Mouse (Mus musculus) stomach, embryonic 14.5 days (tissue): ENCODE measurements around the gene Clec2i. TPM values are rescaled to one million over a fixed set of nuclear protein-coding genes. Genes with fewer than 3 reads are reported as not detected.
A peak's percentile ranks its signal among the peaks of the same experiment; 100 is the strongest.
"Not testable (repeated sequence)": the region's sequence is repeated elsewhere in the genome, so short reads cannot be mapped to it uniquely, and the experiment has no call there.

Experiments used
- ATAC-seq: fragments of 200-750 bp; cut with Nextera tagmentation; 2 replicates; pipeline ENCODE4 v1.8.0; 2017; ENCODE audit warnings: low read depth, moderate TSS enrichment; ENCODE audit not compliant: insufficient number of reproducible peaks, insufficient read depth, low FRiP score
- H3K27ac ChIP-seq: fragments of 300-500 bp; sonication (generic); 2 replicates; pipeline ENCODE4 v1.5.1; 2014; ENCODE audit warnings: mild to moderate bottlenecking, low read length, moderate library complexity, mixed read lengths
- H3K27me3 ChIP-seq: fragments of 300-500 bp; sonication (generic); 2 replicates; pipeline ENCODE4 v1.6.1; 2014; ENCODE audit warnings: low read length, control low read depth, mixed read lengths; ENCODE audit not compliant: control insufficient read depth, insufficient read depth
- H3K36me3 ChIP-seq: fragments of 300-500 bp; sonication (generic); 2 replicates; pipeline ENCODE4 v1.6.1; 2014; ENCODE audit warnings: mild to moderate bottlenecking, control low read depth, low read length, moderate library complexity, mixed read lengths; ENCODE audit not compliant: control insufficient read depth, insufficient read depth
- H3K4me1 ChIP-seq: fragments of 300-500 bp; sonication (generic); 2 replicates; pipeline ENCODE4 v1.6.1; 2014; ENCODE audit warnings: low read length, control low read depth, mixed read lengths; ENCODE audit not compliant: control insufficient read depth, insufficient read depth
- H3K4me2 ChIP-seq: fragments of 300-500 bp; sonication (generic); replicated peaks from 2 replicates; pipeline ENCODE4 v1.6.1; 2014; ENCODE audit warnings: low read depth, low read length, control low read depth
- H3K4me3 ChIP-seq: fragments of 300-500 bp; sonication (generic); 2 replicates; pipeline ENCODE4 v1.5.1; 2014; ENCODE audit warnings: low read depth, low read length, control low read depth
- H3K9ac ChIP-seq: fragments of 300-500 bp; sonication (generic); replicated peaks from 2 replicates; pipeline ENCODE4 v1.6.1; 2014; ENCODE audit warnings: low read depth, mild to moderate bottlenecking, control low read depth, low read length, moderate library complexity, mixed read lengths
- H3K9me3 ChIP-seq: fragments of 300-500 bp; sonication (generic); 2 replicates; pipeline ENCODE4 v1.6.1; 2016; ENCODE audit warnings: low read depth, low read length, control low read depth; ENCODE audit not compliant: control insufficient read depth
- WGBS: fragments of 180-500 bp; shearing (Covaris S2); extraction: QIAGEN DNeasy Blood & Tissue Kit; methylation state at CpG from one replicate; pipeline ENCODE4 v1.1.7; 2014; 5-methylcytosine and 5-hydroxymethylcytosine counted together
- polyA plus RNA-seq: library from polyadenylated mRNA; unstranded; fragments of >200 nt; fragmentation: Nextera tagmentation; extraction: Ambion mirVana; gene quantifications from 2 replicates; pipeline ENCODE4 v1.2.1, GENCODE M21; 2014

Clec2i gene
- not detected in 2 replicates for polyA plus RNA-seq

DNA sequence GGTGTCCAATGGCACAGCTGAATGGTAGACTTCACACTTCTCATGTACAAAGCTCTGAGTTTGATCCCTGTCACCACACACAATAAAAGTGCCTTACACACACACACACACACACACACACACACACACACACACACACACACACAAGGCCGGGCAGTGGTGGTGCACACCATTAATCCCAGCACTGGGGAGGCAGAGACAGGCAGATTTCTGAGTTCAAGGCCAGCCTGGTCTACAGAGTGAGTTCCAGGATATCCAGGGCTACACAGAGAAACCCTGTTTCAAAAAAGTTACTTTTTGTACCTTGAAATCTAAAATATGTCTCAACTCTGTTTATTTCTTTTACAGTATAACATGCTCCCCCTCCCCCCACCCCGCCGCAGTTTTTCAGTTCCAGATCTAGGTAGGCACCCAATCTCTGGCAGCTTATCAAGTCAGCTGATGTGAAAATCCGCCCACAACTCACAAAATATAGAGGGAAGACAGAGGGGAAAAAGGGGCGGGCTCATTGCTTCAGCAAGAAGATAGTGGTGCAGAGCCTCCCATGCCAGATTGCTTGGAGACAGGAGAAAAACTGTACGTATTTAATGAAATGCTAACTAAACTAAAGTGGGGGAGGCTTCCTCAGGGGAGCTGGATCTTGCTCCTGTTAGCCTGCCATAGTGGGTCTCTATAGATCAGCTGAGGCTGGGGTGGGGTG, at the start of gene Clec2i:
Gene Clec2i, plus strand, starts transcription at position 498 of the 700 bp plus-strand sequence.
- ATAC-seq, H3K4me2 ChIP-seq, H3K4me3 ChIP-seq, H3K9me3 ChIP-seq, H3K9ac ChIP-seq, H3K4me1 ChIP-seq, H3K36me3 ChIP-seq, H3K27me3 ChIP-seq, H3K27ac ChIP-seq: not testable (repeated sequence)
- 85% methylated on average over 6 of the region's 6 CpGs for WGBS

DNA sequence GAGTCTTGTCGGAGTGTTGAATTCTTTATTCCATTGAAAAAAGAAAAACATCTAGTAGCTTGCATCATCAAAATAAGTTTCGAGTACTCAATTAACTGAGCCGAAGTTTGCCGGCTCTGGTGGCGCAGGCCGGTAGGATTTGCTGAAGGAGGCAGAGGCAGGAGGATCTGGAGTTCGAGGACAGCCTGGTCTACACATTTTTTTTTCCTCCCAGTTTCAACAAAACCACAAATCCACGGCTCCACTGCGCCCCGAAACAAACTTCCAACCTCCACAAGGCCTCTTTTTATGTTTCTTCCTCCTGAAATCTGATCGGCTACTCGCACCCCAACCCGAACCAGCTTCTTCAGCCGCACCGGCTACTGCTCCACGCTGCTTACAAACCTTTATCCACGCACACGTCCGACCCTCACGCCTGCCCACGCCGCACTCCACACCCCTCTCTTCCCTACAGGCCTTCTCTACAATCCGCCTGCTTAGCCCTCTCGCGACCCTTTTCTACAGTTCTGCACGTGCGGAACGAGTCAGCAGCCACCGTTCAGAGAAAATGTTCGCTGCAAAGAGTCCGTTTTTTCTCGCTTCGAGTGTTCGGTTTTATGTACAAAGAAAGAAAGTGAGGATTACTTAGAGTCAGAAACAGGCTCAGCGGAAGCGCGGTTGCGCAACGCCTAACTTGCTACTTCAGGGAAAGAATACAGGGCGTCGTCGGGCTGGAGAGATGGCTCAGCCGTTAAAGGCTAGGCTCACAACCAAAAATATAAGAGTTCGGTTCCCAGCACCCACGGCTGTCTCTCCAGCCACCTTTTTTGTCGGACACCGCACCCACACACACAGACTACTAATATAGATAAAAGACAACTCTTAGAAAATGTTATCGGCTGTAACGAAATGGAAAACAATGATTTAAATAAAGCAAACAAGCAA, 48.8 kb upstream of the Clec2i start:
- Histone ChIP-seq H3K9ac (peak overlapping the region; percentile 77), H3K4me1 (no peaks in the 10 kb centered on the region; the same call in 1 of the 2 replicates), H3K4me2 (peak overlapping the region; percentile 46), H3K9me3 (no peaks in the 10 kb centered on the region), H3K27me3 (no peaks in the 10 kb centered on the region), H3K36me3 (no peaks in the 10 kb centered on the region), H3K27ac (peak overlapping the region; percentile 97), H3K4me3 (peak overlapping the region; percentile 67)
- under 1% methylated on average over 49 of the region's 49 CpGs for WGBS
- ATAC-seq, result peak; percentile 56

DNA sequence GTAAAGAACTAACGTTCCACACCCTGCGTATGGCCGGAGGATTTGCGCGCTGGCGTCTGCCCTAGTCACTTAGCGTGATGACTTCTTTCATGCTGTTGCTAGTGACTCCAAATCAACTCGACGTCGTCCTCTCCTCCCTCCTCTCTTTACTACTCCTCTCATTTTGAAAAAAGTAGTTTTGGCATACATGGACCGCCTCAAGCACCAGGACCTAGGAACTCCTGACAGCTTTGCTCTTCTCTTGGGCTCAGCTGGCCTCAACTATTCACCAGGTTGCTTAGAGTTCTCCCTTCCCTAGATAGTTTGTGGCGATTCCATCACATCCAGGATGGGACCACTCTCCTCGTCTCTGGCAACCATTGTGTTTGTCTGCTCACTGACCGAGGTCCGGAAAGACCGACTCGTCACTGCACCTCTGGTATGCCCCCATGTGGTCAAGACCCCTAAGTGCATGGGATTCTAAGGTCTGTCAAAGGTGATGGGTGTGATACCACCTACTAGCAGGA, 48.1 kb upstream of the Clec2i start:
- peak overlapping the region; percentile 97; the same call in 1 of the 2 replicates for H3K27ac ChIP-seq
- no peaks in the 10 kb centered on the region for H3K36me3 ChIP-seq
- H3K4me2 ChIP-seq, result peak overlapping the region; percentile 46
- H3K4me3 ChIP-seq, result peak overlapping the region; percentile 67
- H3K9me3 ChIP-seq, result no peaks in the 10 kb centered on the region
- H3K4me1 ChIP-seq, result no peaks in the 10 kb centered on the region; the same call in 1 of the 2 replicates
- no peak for ATAC-seq
- no peak overlapping the region; the same call in 1 of the 2 replicates for H3K9ac ChIP-seq
- under 1% methylated on average over 17 of the region's 17 CpGs for WGBS
- no peaks in the 10 kb centered on the region for H3K27me3 ChIP-seq

DNA sequence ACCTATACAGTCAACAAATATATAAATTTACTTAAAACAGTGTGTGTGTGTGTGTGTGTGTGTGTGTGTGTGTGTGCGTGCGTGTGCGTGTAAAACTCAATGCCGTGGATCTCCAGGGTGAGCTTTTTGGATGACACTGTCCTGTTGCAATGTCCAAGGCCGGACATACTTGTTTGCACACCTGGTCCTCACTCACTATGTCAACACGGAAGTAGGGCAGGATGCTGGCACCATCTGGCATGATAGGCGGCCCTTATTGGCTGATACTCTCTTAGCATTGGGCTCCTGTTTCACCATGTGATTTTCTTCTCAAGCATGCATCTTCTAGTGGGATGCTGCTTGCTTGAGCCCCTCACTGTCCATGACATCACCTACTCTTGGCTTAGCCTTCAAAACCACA, 47.5 kb upstream of the Clec2i start:
- ATAC-seq, result no peak
- peak overlapping the region; percentile 67; the same call in 1 of the 2 replicates for H3K4me3 ChIP-seq
- H3K4me1 ChIP-seq, result peaks cover 3% of the 10 kb centered on the region; the same call in 1 of the 2 replicates
- H3K9ac ChIP-seq, result no peak overlapping the region
- H3K36me3 ChIP-seq, result no peaks in the 10 kb centered on the region
- peak overlapping the region; percentile 46 for H3K4me2 ChIP-seq
- H3K9me3 ChIP-seq, result no peaks in the 10 kb centered on the region
- no peaks in the 10 kb centered on the region for H3K27me3 ChIP-seq
- WGBS, result 59% methylated on average over 7 of the region's 7 CpGs
- H3K27ac ChIP-seq, result no peak overlapping the region

GRCm38 (mm10) chr6:128840669-128841068, 46.7 kb upstream of the Clec2i start:
- not testable (repeated sequence) for H3K27me3 ChIP-seq, H3K9ac ChIP-seq, H3K9me3 ChIP-seq, H3K36me3 ChIP-seq, H3K27ac ChIP-seq, ATAC-seq, H3K4me3 ChIP-seq, H3K4me2 ChIP-seq, H3K4me1 ChIP-seq
- 85% methylated on average over 3 of the region's 3 CpGs for WGBS

DNA sequence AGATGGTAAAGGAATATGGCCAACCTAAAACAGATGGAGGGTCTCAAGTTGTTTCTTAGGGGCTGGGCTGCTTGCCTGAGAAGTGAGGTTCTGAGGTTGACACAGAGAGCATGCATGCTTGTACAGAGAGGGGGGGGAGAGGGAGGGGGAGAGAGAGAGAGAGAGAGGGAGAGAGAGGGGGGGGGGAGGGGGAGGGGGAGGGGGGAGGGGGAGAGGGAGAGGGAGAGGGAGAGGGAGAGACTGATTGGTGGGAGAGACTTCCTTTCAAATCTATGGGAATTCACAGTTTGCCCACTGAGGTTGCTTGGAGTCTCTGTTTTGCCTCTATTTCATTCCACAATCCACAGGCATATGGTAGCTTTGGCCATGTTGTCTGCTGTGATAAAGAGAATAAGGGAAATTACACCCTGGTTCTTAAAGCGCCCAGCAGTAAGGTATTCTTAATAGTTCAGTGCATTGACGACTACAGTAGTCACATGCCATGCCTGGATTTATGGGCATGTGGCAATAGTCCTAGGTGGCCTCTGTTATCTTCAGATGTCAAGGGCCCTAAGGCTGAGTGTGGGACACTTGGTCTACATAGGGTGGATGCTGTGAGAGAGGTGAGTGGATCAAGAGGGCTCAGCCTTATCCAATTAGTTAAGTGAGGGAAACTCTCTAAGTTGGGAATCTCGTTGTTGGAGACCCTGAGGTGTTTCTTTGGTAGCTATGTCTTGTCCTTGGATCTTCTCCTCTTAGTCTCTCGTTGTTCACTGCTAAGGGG, 45.9 kb upstream of the Clec2i start:
- Histone ChIP-seq H3K4me3 (no peak overlapping the region; the same call in 1 of the 2 replicates), H3K4me1 (peaks cover 3% of the 10 kb centered on the region; the same call in 1 of the 2 replicates), H3K27ac (0 out of 2 replicates have a peak overlapping the region, but pooled peaks have one; percentile 90), H3K27me3 (no peaks in the 10 kb centered on the region), H3K4me2 (peak overlapping the region; percentile 48), H3K9me3 (no peaks in the 10 kb centered on the region), H3K36me3 (no peaks in the 10 kb centered on the region), H3K9ac (no peak overlapping the region)
- ATAC-seq, result no peak
- 43% methylated on average over 4 of the region's 4 CpGs for WGBS

- WGBS, result 1% methylated on average over 20 of the region's 20 CpGs
- no peaks in the 10 kb centered on the region for H3K27me3 ChIP-seq
- peaks cover 3% of the 10 kb centered on the region; the same call in 1 of the 2 replicates for H3K4me1 ChIP-seq
- H3K36me3 ChIP-seq, result no peaks in the 10 kb centered on the region
- H3K4me2 ChIP-seq, result peak overlapping the region; percentile 48
- H3K9me3 ChIP-seq, result no peaks in the 10 kb centered on the region
- peak overlapping the region; percentile 81 for H3K4me3 ChIP-seq
- H3K9ac ChIP-seq, result peak overlapping the region; percentile 92
- no peak; the same call in 1 of the 2 replicates for ATAC-seq
- peak overlapping the region; percentile 90 for H3K27ac ChIP-seq
Observed at GRCm38 (mm10) chr6:128842356-128842944, 44.9 kb upstream of the Clec2i start.
